Mouse (Mus musculus): ENCODE results near the gene Bhlha9. TPM values are rescaled to one million over a fixed set of nuclear protein-coding genes. Genes with fewer than 3 reads are reported as not detected.

Gene Bhlha9
- total and polyA plus RNA-seq, 3 experiments = not detected

- Histone ChIP-seq H3K9ac (ENCODE audit: insufficient read depth, low read depth) (no peak overlapping the region), H3K36me3 (replicated peaks in 1 of 2; ENCODE audit: control insufficient read depth in 1 of 2, insufficient read depth in 1 of 2, low read length in 1 of 2) (no peaks in the 10 kb centered on the region), H3K27ac (ENCODE audit: insufficient read depth, low read depth) (no peak overlapping the region), H3K79me2 (replicated peaks; ENCODE audit: control insufficient read depth, extremely low read depth, insufficient read depth, poor library complexity, severe bottlenecking) (no peaks in the 10 kb centered on the region), H3K27me3 (replicated peaks) (peaks cover 10% of the 10 kb centered on the region), H3K4me3 (replicated peaks in 1 of 3; ENCODE audit: low read depth in 2 of 3, low read length in 2 of 3, poor library complexity in 1 of 3) (no peak overlapping the region), H3K4me2 (ENCODE audit: insufficient read depth, low read depth, poor library complexity, severe bottlenecking) (no peak overlapping the region), H3K9me3 (replicated peaks; ENCODE audit: low read length) (peaks cover 2% of the 10 kb centered on the region), H3K4me1 (ENCODE audit: control insufficient read depth in 1 of 2, insufficient read depth in 2 of 2) (peaks cover 6 to 9% of the 10 kb centered on the region in 2 experiments; a peak in 2 of 4 replicates)
- dilution Hi-C loops (cut with MboI; ENCODE audit: extremely low pct_ligation_motif_present, extremely low pct_unique_long_range_greater_than_20kb, low sequenced_read_pairs) (no loop called here), in situ Hi-C loops (cut with MboI; ENCODE audit: low pct_ligation_motif_present, low pct_unique_long_range_greater_than_20kb, low sequenced_read_pairs) (no loop called here)
- TF ChIP-seq USF2 (conservative IDR thresholded peaks at IDR 0.05; ENCODE audit: low read depth, low read length) = no peak
- TF ChIP-seq TCF12 (IDR thresholded peaks at IDR 0.05; ENCODE audit: low read depth, low read length) = no peak
- no peak for TF ChIP-seq HCFC1 (IDR thresholded peaks at IDR 0.05; ENCODE audit: low read depth, low read length)
- TF ChIP-seq POLR2AphosphoS2 (IDR thresholded peaks at IDR 0.05; ENCODE audit: low read depth, low read length) = no peak
- no peak for TF ChIP-seq POLR2A (IDR thresholded peaks at IDR 0.05; ENCODE audit: low read depth, low read length)
- TF ChIP-seq GABPA (IDR thresholded peaks at IDR 0.05; ENCODE audit: insufficient replicate concordance, low read depth, low read length) = no peak
- no peak for TF ChIP-seq CTCF (conservative IDR thresholded peaks at IDR 0.05 in 1 of 2, IDR thresholded peaks at IDR 0.05 in 1 of 2; ENCODE audit: low read depth in 2 of 2, low read length in 2 of 2)
- no peak for TF ChIP-seq E2F4 (IDR thresholded peaks at IDR 0.05; ENCODE audit: insufficient replicate concordance, low read depth, low read length)
- TF ChIP-seq MAX (IDR thresholded peaks at IDR 0.05; ENCODE audit: low read length) = no peak
- DNase-seq (ENCODE audit: extremely low read depth) = no peak
These were observed 21.3 kb upstream of the Bhlha9 start for GRCm38 (mm10) chr11:76650862-76651560.

- dilution Hi-C loops (cut with MboI; ENCODE audit: extremely low pct_ligation_motif_present, extremely low pct_unique_long_range_greater_than_20kb, low sequenced_read_pairs) (no loop called here), in situ Hi-C loops (cut with MboI; ENCODE audit: low pct_ligation_motif_present, low pct_unique_long_range_greater_than_20kb, low sequenced_read_pairs) (no loop called here)
- Histone ChIP-seq H3K4me1 (ENCODE audit: control insufficient read depth in 1 of 2, insufficient read depth in 2 of 2) (peaks cover 0 to 6% of the 10 kb centered on the region in 2 experiments; a peak in 1 of 4 replicates), H3K4me2 (ENCODE audit: insufficient read depth, low read depth, poor library complexity, severe bottlenecking) (no peak overlapping the region), H3K4me3 (replicated peaks in 1 of 3; ENCODE audit: low read depth in 2 of 3, low read length in 2 of 3, poor library complexity in 1 of 3) (no peak overlapping the region), H3K27ac (ENCODE audit: insufficient read depth, low read depth) (no peak overlapping the region), H3K9me3 (replicated peaks; ENCODE audit: low read length) (peaks cover 2% of the 10 kb centered on the region), H3K36me3 (replicated peaks in 1 of 2; ENCODE audit: control insufficient read depth in 1 of 2, insufficient read depth in 1 of 2, low read length in 1 of 2) (no peaks in the 10 kb centered on the region), H3K9ac (ENCODE audit: insufficient read depth, low read depth) (no peak overlapping the region), H3K27me3 (replicated peaks) (peaks cover 11% of the 10 kb centered on the region), H3K79me2 (replicated peaks; ENCODE audit: control insufficient read depth, extremely low read depth, insufficient read depth, poor library complexity, severe bottlenecking) (no peaks in the 10 kb centered on the region)
- DNase-seq (ENCODE audit: extremely low read depth) = peak; percentile 14
- no peak for TF ChIP-seq ZC3H11A (IDR thresholded peaks at IDR 0.05; ENCODE audit: low read depth, low read length)
- no peak for TF ChIP-seq RCOR1 (conservative IDR thresholded peaks at IDR 0.05; ENCODE audit: low read depth, low read length)
- no peak for TF ChIP-seq MAFK (IDR thresholded peaks at IDR 0.05; ENCODE audit: insufficient replicate concordance, low read length)
- TF ChIP-seq HCFC1 (IDR thresholded peaks at IDR 0.05; ENCODE audit: low read depth, low read length) = no peak
- no peak for TF ChIP-seq E2F4 (IDR thresholded peaks at IDR 0.05; ENCODE audit: insufficient replicate concordance, low read depth, low read length)
- no peak for TF ChIP-seq ELF1 (IDR thresholded peaks at IDR 0.05; ENCODE audit: low read depth, low read length)
- TF ChIP-seq MXI1 (IDR thresholded peaks at IDR 0.05; ENCODE audit: low read depth, low read length) = no peak
- TF ChIP-seq RAD21 (IDR thresholded peaks at IDR 0.05; ENCODE audit: low read depth, low read length) = no peak
- no peak for TF ChIP-seq UBTF (IDR thresholded peaks at IDR 0.05; ENCODE audit: low read depth, low read length)
These were observed 19.4 kb upstream of the Bhlha9 start for GRCm38 (mm10) chr11:76652838-76653334.

Data from CH12.LX (cell line).